Mouse (Mus musculus): ENCODE data around the gene Bcl2. TPM values are rescaled to one million over a fixed set of nuclear protein-coding genes. Genes with fewer than 3 reads are reported as not detected.

Bcl2 gene
- total RNA-seq, 2 experiments from 2014 or later, result 26.3 to 44.5 TPM

GRCm38 (mm10) chr1:106715111-106716083 lies 1.3 kb upstream of the Bcl2 start:
- ATAC-seq (replicated peaks; ENCODE audit: poor library complexity, severe bottlenecking), result no peak

DNA sequence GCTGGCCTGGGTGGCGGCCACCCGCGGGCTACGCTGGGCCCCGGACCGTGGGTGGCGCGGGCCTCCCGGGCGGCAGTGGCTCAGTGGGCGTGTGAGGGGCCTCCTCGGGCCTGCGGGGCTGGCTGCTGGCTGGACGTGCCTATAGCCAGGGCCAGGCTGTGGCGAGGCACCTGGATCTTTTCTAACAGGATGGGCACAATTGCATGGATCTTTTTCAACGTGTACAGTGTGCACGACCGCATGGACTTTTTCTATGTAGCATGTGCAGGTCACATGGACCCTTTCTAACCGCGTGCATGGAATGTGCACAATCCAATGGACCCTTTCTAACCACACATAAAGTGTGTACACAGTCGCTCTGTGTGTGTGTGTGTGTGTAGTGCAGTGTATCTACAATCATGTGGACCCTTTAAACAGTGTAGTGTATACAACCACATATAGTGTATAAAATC lies 482 bp upstream of the Bcl2 start:
- ATAC-seq (replicated peaks; ENCODE audit: poor library complexity, severe bottlenecking), result no peak; the same call in 1 of the 2 replicates

- ATAC-seq (replicated peaks; ENCODE audit: poor library complexity, severe bottlenecking), result peak; percentile 62
Measured at GRCm38 (mm10) chr1:106712330-106712729, 1.7 kb downstream of the Bcl2 start.

DNA sequence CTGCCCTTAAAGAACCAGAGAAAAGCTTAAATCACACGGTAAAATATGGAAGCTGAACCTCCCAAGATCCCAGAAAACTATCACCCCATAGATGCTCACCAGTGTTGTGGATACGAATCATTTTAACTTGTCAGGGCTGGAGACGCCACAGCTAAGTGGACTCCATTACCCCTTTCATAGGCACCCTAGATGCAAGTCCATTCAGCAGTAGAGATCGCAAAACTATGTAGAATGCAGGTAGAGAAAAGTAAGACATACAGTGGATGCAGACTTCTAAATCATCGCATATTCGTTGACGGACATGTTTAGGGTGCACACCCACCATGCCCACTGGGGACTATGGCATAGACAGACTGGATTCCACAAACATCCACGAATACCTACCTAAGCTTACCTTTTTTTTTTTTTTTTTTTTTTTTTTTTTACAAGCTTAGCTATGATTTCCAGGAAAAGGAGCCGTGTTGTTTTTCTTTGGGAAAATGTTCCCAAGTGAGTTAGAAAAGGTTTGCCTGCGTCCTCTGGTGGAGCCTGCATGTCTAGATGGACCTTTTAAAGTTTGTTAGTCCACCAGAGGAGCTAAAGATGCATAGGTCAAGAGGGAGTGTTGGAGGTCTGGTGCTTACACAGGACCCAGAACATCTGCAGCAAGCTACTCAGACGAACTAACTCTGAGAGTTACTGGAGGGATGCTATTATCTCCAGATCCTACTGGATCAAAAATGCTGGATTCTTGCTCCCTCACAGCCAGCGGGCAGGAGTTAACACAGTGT lies 2.5 kb downstream of the Bcl2 start:
- no peak for ATAC-seq (replicated peaks; ENCODE audit: poor library complexity, severe bottlenecking)

DNA sequence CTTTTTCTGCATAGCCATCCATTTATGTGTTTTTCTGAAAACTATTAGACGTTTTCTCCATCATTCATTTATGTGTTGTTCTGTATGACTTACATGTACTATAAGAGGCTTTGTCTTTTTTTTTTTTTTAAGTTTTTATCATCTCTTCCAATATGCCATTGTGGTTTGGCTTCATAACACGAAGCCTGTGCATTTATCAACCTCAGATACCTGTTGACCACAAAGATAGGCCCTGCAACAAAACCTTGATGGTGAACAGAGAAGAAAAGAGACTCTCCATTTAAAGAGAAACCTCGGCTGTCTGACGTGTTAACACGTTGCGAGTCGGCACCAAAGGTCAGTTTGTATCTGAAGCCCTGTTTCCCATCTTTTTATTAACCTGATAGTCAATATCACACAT lies 3.9 kb downstream of the Bcl2 start:
- no peak for ATAC-seq (replicated peaks; ENCODE audit: poor library complexity, severe bottlenecking)

DNA sequence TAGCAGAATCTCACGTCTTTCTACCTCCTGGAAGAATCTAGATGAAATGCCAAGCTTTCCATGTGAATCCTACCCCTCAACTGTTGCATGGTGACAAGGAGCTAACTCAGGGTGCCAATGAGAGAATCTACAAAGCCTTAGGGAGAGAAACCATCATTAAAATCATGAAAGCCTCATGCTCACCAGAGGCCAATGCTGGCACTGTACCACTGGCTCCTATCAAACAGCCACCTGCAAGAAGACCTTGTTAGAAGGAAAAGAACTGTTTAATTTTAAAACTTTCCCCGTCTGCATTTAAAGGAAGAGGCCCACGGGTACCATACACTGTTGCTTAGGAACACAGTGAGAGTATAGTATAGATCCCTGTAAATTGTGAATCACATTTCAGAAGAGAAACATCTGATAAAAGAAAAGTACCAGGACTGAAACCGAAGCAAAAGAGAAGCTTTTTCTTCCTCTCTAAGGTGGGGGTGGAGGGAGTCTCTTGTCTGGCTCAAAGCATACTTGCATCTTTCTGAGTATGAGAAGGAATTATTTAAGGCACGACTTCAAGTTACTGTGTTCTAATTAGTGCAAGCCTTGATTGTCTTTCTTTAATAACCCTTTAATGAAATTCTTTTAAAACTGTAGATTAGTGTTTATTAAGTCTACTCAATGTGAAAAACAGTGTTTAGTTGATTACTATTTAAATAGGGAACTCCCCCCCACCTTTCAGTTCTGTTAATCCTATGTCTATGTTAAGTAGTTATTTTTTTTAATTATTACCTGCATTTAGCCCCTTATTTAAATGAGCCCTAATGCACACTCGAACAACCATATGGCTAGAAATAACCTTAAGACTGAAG lies 6.8 kb downstream of the Bcl2 start:
- no peak for ATAC-seq (replicated peaks; ENCODE audit: poor library complexity, severe bottlenecking)

DNA sequence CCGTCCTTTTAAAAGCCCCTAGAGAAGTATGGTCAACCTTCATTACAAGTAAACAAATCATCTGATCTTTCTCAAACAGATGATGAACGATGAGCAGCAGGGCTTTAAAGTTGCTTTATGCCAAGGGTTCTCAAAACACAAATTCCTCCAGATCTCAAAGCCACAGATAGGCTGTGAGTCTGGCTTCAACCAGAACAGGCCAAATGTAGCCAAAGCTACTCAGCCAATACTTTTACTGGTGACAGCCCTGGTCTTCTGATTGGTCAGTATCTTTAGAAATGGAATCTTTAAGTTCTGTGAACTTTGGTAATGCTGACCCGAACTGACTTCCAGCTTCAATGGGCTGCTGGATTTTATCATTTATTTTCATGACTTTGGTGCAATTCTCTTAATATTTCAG lies 10.9 kb downstream of the Bcl2 start:
- ATAC-seq (replicated peaks; ENCODE audit: poor library complexity, severe bottlenecking), result no peak

DNA sequence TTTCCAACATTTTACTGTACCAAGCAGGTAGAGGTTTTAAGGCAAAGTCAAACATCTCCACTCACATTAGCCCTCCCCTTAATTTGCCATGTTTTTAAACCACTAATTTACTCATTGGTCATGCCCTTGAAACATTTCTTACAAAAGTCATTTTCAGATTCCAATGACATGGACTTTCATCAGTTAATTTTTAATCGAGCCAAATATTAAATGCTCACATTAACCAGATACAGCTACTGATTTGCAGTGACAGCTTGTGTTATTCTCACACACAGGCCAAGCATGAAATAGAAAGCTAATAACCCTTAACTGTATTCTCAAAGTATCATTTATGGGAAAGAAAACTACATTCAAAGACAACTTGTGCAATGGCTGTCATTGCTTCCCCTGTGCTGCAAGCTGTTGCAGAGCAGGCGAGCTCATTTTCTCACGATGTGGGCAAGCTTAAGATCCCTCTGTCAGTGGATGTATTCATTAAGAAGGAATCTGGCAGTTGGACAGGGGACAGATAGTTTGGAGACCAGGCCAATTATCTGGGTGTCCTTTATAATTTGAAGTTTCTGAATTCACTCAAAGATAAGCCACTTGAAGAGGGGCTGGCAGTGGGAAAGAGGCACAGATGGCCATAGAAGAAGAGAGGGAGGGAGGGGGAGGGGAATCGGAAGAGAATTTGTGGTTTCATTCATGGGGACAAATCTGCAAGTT lies 11.5 kb downstream of the Bcl2 start:
- ATAC-seq (replicated peaks; ENCODE audit: poor library complexity, severe bottlenecking), result peak; percentile 69

DNA sequence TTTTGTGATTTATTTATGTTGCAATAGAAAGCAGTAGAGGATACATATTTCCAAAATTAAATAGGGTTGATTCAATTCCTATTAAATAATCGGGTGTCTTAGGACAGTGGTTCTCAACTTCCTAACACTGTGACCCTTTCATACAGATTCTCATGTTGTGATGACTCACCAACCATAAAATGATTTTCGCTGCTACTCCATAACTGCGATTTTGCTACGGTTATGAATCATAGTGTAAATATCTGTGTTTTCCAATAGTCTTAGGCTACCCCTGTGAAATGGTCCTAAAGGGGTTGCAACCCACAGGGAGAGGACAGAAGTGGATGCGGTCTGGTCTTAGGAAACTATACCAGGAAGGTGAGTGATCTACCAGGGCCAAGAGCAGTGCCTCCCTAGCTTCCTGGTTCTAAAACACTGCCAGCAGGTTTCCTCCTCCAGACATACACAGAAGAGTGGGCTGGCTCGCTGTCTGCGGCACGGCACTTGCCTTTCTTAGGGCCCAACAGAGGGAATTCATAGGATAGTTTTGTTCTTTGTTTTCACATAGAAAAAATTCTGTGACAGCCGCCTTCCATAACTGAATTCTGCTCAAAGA lies 13.5 kb downstream of the Bcl2 start:
- ATAC-seq (replicated peaks; ENCODE audit: poor library complexity, severe bottlenecking), result peak; percentile 25; the same call in 1 of the 2 replicates

DNA sequence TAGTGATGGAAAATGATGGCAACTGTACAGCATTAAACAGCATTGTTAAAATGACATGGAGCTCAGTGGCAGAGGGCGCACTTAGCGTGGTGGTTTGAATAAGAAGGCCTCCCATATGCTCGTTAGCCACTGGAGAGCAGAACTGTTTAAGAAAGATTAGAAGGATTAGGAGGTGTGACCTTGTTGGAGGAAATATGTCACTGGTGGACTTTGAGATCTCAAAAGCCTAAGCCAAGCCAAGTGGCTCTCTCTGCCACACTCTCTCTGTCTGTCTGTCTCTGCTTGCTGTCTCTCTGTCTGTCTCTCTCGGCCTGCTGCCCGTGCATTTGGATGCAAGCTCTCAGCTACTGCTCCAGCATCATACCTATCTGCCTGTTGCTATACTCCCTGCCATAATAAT lies 17.6 kb downstream of the Bcl2 start:
- no peak for ATAC-seq (replicated peaks; ENCODE audit: poor library complexity, severe bottlenecking)

- peak; percentile 97 for ATAC-seq (replicated peaks; ENCODE audit: poor library complexity, severe bottlenecking)
Measured at GRCm38 (mm10) chr1:106695649-106696048, 18.4 kb downstream of the Bcl2 start.

- no peak for ATAC-seq (replicated peaks; ENCODE audit: poor library complexity, severe bottlenecking)
Measured at GRCm38 (mm10) chr1:106694316-106694715, 19.8 kb downstream of the Bcl2 start.

GRCm38 (mm10) chr1:106692599-106692998 lies 21.5 kb downstream of the Bcl2 start:
- no peak for ATAC-seq (replicated peaks; ENCODE audit: poor library complexity, severe bottlenecking)

GRCm38 (mm10) chr1:106690887-106691286 lies 23.2 kb downstream of the Bcl2 start:
- no peak for ATAC-seq (replicated peaks; ENCODE audit: poor library complexity, severe bottlenecking)

DNA sequence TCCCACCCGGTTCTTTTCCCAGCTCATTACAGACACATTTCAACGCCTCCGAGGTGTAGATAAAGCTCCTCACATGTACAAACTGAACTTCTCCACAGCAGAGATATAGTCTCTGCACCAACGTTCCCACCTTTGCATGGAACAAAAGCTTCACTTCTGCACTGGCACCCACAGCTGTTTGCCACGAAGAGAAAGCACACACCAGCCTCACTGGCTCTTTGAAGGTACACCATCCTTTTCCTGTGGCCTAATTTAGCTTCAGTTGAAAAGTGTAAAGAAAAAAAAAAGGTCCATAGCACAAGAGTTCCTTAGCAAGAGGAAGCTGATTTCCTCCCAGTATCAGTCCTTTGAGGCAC lies 25.9 kb downstream of the Bcl2 start:
- ATAC-seq (replicated peaks; ENCODE audit: poor library complexity, severe bottlenecking), result peak; percentile 48

GRCm38 (mm10) chr1:106687435-106688160 lies 26.5 kb downstream of the Bcl2 start:
- ATAC-seq (replicated peaks; ENCODE audit: poor library complexity, severe bottlenecking), result no peak

DNA sequence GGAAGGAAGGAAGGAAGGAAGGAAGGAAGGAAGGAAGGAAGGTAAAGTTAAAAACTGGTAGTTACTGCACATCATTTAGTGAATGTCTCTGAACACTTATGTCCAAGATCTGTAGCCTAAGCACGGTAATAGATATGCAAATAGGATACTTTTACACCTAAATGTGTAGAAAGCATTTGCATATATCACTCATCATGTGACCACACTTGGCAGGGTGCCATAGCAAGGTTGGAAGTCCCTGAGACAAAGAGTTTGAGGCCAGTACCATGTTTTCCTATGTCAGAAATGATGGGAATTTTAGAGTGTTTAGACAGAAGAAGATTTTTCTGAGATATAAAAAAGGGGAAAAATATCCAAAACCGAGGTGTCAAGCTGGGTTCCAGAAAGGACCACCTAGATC lies 28.4 kb downstream of the Bcl2 start:
- no peak for ATAC-seq (replicated peaks; ENCODE audit: poor library complexity, severe bottlenecking)

DNA sequence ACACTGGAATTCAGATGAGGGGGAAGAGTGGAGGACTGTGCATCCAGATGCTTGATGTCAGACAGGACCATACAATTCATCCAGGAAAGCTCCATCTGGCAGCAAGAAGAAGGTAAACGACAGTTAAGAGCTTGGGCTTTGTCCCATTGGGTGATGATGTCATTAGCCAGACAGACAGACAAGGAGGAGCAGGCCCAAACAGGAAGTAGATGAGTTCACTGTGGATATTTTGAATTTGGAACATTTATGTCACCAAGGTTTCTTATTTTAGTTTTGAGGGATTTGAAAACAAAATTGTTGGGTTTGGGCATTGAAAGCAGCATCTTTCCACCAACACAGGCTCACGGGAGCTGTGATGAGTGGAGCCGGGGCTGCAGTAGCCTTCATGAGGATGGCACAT lies 29.5 kb downstream of the Bcl2 start:
- no peak for ATAC-seq (replicated peaks; ENCODE audit: poor library complexity, severe bottlenecking)

GRCm38 (mm10) chr1:106682829-106683228 lies 31.2 kb downstream of the Bcl2 start:
- ATAC-seq (replicated peaks; ENCODE audit: poor library complexity, severe bottlenecking), result no peak
